Mouse (Mus musculus) ES-E14 (cell line): ENCODE data around the gene Erich3. TPM values are rescaled to one million over a fixed set of nuclear protein-coding genes. Genes with fewer than 3 reads are reported as not detected.

Experiments used
- DNase-seq: peaks from one replicate; pipeline ENCODE4 v3.0.0-alpha.2; 2013; ENCODE audit warnings: low read depth, low spot score
- H3K27ac ChIP-seq: 2 replicates; pipeline ENCODE4 v1.5.1; 2012; ENCODE audit warnings: low read depth, mild to moderate bottlenecking, low read length, moderate library complexity, mixed read lengths; ENCODE audit not compliant: poor library complexity, insufficient read depth, severe bottlenecking
- H3K36me3 ChIP-seq: 2 replicates; pipeline ENCODE4 v1.6.1; 2012; ENCODE audit warnings: mild to moderate bottlenecking, low read length, moderate library complexity, mixed read lengths; ENCODE audit not compliant: control insufficient read depth, poor library complexity, insufficient read depth, severe bottlenecking
- H3K4me1 ChIP-seq, 2 experiments: fragments of 150-350 bp in 1 of 2; sonication (generic) in 1 of 2; 2 replicates each; pipeline ENCODE4 v1.6.1; 2012; ENCODE audit warnings: low read length in 2 of 2, mild to moderate bottlenecking in 1 of 2, mixed read lengths in 1 of 2; ENCODE audit not compliant: control insufficient read depth in 2 of 2, insufficient read depth in 2 of 2, poor library complexity in 1 of 2
- H3K4me3 ChIP-seq, 2 experiments: fragments of 150-350 bp in 1 of 2; sonication (generic) in 1 of 2; 2 replicates each; pipeline ENCODE4 v1.5.1; 2012; ENCODE audit warnings: low read length in 2 of 2, low read depth in 1 of 2, mild to moderate bottlenecking in 1 of 2, mixed read lengths in 1 of 2; ENCODE audit not compliant: insufficient read depth in 1 of 2, poor library complexity in 1 of 2, severe bottlenecking in 1 of 2
- H3K9ac ChIP-seq: 2 replicates; pipeline ENCODE4 v1.6.1; 2012; ENCODE audit warnings: low read depth, mild to moderate bottlenecking, low read length, mixed read lengths; ENCODE audit not compliant: poor library complexity, insufficient read depth, severe bottlenecking
- H3K9me3 ChIP-seq: fragments of 150-350 bp; sonication (generic); 2 replicates; pipeline ENCODE4 v1.6.1; 2012; ENCODE audit warnings: low read depth, mild to moderate bottlenecking, low read length; ENCODE audit not compliant: control insufficient read depth, insufficient read depth
- CHD2 ChIP-seq: IDR thresholded peaks from 2 replicates; pipeline ENCODE4 v1.6.1; 2014; ENCODE audit warnings: mild to moderate bottlenecking, low read depth, low read length, inconsistent platforms
- HCFC1 ChIP-seq: IDR thresholded peaks from 2 replicates; pipeline ENCODE4 v1.6.1; 2012; ENCODE audit warnings: low read length, inconsistent platforms, borderline replicate concordance; ENCODE audit not compliant: insufficient read depth
- MAFK ChIP-seq: IDR thresholded peaks from 2 replicates; pipeline ENCODE4 v1.6.1; 2014; ENCODE audit warnings: mild to moderate bottlenecking, low read depth, low read length, inconsistent platforms; ENCODE audit not compliant: insufficient read depth
- ZC3H11A ChIP-seq: IDR thresholded peaks from 2 replicates; pipeline ENCODE4 v1.6.1; 2012; ENCODE audit warnings: low read depth, mild to moderate bottlenecking, inconsistent platforms, low read length, borderline replicate concordance
- ZNF384 ChIP-seq: IDR thresholded peaks from 2 replicates; pipeline ENCODE4 v1.6.1; 2012; ENCODE audit warnings: low read depth, low read length, inconsistent platforms
- in situ Hi-C, 2 experiments: fragments of 600-800 bp; cut with MboI; formaldehyde crosslinking; loops; one replicate each; pipeline ENCODE4 v1.15.1; 2025; ENCODE audit warnings: low sequenced_read_pairs in 2 of 2, inconsistent platforms in 1 of 2; ENCODE audit not compliant: unreplicated experiment in 2 of 2
- total RNA-seq: library from RNA; depleted of rRNA; stranded (reverse); fragments of 300-350 nt; gene quantifications from 2 replicates; pipeline ENCODE4 v1.2.3, GENCODE M21; 2012; rRNA removed

The Erich3 gene
- total RNA-seq, 1 experiment: 0.09 TPM

DNA sequence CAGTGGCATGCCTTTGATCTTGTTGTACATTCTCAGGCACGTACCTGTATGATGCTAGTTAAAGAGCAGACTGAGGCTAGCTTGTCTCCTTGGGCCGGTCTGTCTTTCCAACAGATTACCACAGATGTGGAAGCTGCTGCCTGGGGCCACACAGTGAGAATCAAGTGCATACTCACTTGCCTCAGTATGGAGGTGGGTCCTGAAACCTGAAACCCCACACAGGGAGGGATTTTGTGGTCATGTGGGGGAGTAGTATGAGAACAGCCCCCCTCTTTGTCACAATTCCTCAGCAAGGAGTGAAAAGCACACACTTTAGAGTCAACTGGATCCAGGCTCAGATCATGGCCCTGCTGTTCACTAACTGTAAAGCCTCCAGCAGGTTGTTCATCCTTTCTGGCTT lies 151.9 kb downstream of the Erich3 start:
- Histone ChIP-seq H3K4me3 (no peak overlapping the region), H3K4me1 (no peaks in the 10 kb centered on the region; a peak in 1 of 4 replicates), H3K9me3 (no peaks in the 10 kb centered on the region), H3K27ac (no peak overlapping the region), H3K36me3 (no peaks in the 10 kb centered on the region), H3K9ac (no peak overlapping the region)
- TF ChIP-seq HCFC1: no peak
- TF ChIP-seq MAFK: no peak
- TF ChIP-seq ZNF384: no peak
- no peak for TF ChIP-seq CHD2
- TF ChIP-seq ZC3H11A: no peak
- in situ Hi-C loops: no loop called here
- no peak for DNase-seq

DNA sequence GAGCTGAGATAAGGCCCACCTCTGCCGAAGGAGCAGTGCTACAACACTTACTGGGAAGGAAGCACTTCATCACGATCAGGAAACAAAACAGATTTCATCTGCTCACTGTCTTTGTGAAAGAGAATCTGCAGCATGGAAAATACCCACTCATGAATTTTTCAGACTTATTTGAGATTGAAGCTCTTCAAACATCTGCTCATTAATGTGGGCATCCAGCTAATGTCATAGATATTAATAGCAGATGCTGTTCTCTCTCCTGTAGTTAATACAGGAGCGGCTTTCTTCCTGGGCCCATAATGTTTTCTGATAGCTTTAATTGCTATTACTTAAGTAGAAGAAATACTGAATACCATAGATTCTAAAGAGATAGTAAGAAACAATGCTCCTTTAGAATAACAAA lies 152.6 kb downstream of the Erich3 start:
- H3K4me3 ChIP-seq: no peak overlapping the region
- in situ Hi-C loops: no loop called here
- TF ChIP-seq ZNF384 (no peak), ZC3H11A (no peak), HCFC1 (no peak), CHD2 (no peak), MAFK (no peak)
- no peak for DNase-seq
- no peaks in the 10 kb centered on the region for H3K9me3 ChIP-seq
- H3K36me3 ChIP-seq: no peaks in the 10 kb centered on the region
- H3K9ac ChIP-seq: no peak overlapping the region
- H3K27ac ChIP-seq: no peak overlapping the region
- no peaks in the 10 kb centered on the region; a peak in 1 of 4 replicates for H3K4me1 ChIP-seq

DNA sequence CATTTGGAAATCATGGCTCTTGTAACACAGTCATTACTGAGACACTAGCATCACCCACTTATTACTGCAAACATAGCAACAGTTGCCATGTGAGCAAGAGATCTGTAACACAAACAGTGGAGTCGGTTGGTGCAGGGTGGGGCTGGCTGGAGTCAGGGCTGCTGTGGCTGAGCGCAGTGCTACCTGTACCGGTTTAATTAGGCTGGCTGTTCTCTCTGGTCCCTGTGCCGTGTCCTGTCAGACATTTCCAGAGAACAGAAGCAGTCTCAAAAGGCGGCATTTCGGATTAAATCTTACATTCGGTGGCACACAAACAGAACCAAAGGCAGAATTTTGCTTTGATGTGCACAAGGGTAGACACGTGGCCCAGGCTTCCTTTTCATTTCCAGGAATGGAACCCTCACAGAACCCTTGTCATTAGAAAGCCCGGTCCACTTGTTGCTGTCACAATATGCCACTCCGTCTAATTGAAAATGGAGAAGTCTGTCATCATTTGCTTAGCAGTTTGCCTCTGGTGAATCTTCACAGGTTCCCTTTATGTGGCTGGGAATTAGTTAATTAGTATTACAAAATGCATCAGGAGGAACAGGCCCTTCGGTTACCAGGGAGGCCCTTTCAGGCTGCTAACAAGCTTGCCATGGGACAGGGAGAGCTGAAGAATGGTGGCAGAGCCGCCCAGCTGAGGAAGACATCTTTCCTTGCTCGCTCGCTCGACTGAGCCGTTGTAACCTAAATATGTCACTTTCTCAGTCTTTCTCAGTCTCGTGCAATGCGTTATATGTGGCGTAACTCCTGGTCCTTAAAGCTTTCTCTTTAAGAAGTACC lies 153.4 kb downstream of the Erich3 start:
- no peaks in the 10 kb centered on the region for H3K9me3 ChIP-seq
- TF ChIP-seq CHD2 (no peak), ZC3H11A (no peak), ZNF384 (no peak)
- H3K4me1 ChIP-seq: no peaks in the 10 kb centered on the region; a peak in 1 of 4 replicates
- in situ Hi-C loops: no loop called here
- H3K4me3 ChIP-seq: peak overlapping the region in 1 of 2 experiments; percentile 5; a peak in 1 of 4 replicates
- H3K27ac ChIP-seq: no peak overlapping the region
- H3K36me3 ChIP-seq: no peaks in the 10 kb centered on the region
- no peak overlapping the region for H3K9ac ChIP-seq
- no peak for DNase-seq

Other genes starting within 250 kb of the Erich3 start
- gene Cryz, start 67.1 kb upstream of the Erich3 start, total RNA-seq: 11.3 and 14.5 TPM in 2 replicates
- 20.7 and 25.1 TPM in 2 replicates for gene Tyw3, start 66.8 kb upstream of the Erich3 start, total RNA-seq